Mouse (Mus musculus): ENCODE measurements around the gene Btbd3.

DNA sequence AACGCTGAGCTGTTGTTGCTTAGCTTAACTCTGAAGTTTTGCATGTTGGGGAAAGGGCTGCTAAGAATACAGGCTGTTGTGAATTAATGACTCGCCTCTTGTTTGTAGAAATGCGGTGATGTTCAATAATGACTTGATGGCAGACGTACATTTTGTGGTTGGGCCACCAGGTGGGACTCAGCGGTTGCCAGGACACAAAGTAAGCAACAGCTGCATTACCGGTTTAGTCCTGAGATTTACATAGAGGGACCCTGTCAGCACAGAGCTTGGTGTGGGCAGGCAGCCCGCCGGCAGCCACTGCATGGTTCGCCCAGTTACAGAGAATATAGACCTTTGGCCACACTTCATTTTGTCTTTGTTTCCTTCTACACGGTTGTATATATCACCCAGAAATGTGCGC lies 23.3 kb downstream of the Btbd3 start:
- no peak for TF ChIP-seq POLR2A (IDR thresholded peaks at IDR 0.05; ENCODE audit: borderline replicate concordance, low read depth, low read length)
- no peak for TF ChIP-seq CTCF (IDR thresholded peaks at IDR 0.05; ENCODE audit: low read depth, low read length)

All from bone marrow macrophage, adult 2 months (primary cell).